In genomic region chr3:98428928-98429525, GRCm38 (mm10) we compare ENCODE assay signal across 11 mouse cellular contexts. TPM values are rescaled to one million over a fixed set of nuclear protein-coding genes. Genes with fewer than 3 reads are reported as not detected.
DNase-seq lines count a peak whose midpoint lies in the region; ATAC-seq and TF ChIP-seq lines count a peak whose summit lies in the region.
"Had no signal": no experiment of that assay in that cellular context is flagged by ENCODE, and none has a peak within 500 bp of the region (broad histone marks: within the 10 kb centered on the region; RNA-seq: fewer than 3 reads in every experiment).

No protein-coding gene starts in this region.

- peak overlapping the region; percentile 98; the same call in 1 of the 2 replicates for H3K4me2 ChIP-seq in limb, embryonic 12.5 days
- H3K4me2 ChIP-seq in hindbrain, embryonic 14.5 days (replicated peaks) = peak overlapping the region; percentile 90
- H3K4me2 ChIP-seq in midbrain, postnatal 0 days (ENCODE audit: low read depth, low read length, poor library complexity, severe bottlenecking) = no peak overlapping the region

- no peak for ATAC-seq in limb, embryonic 12.5 days (ENCODE audit: insufficient number of reproducible peaks, insufficient read depth, low FRiP score, low TSS enrichment, low read depth)
- no peak for ATAC-seq in hindbrain, embryonic 14.5 days (ENCODE audit: low FRiP score)
- ATAC-seq in midbrain, postnatal 0 days (ENCODE audit: low FRiP score) = no peak
- ATAC-seq in erythroid progenitor cell, adult 5-6 weeks (replicated peaks; ENCODE audit: low FRiP score, poor library complexity, severe bottlenecking) = no peak
- ATAC-seq: activated CD4-positive, CD25-positive, alpha-beta regulatory T cell, adult 4 months had no signal

- no peak overlapping the region for H3K9ac ChIP-seq in limb, embryonic 12.5 days (replicated peaks)
- H3K9ac ChIP-seq in hindbrain, embryonic 14.5 days = no peak overlapping the region
- no peak overlapping the region for H3K9ac ChIP-seq in midbrain, postnatal 0 days (replicated peaks; ENCODE audit: low read length, poor library complexity, severe bottlenecking)

- peaks cover 41% of the 10 kb centered on the region for H3K27me3 ChIP-seq in limb, embryonic 12.5 days
- peaks cover 58% of the 10 kb centered on the region for H3K27me3 ChIP-seq in limb, embryonic 10.5 days (ENCODE audit: low read depth, poor library complexity, severe bottlenecking)
- peaks cover 27% of the 10 kb centered on the region; the same call in 1 of the 2 replicates for H3K27me3 ChIP-seq in hindbrain, embryonic 14.5 days (ENCODE audit: control insufficient read depth, insufficient read depth, low read length)
- H3K27me3 ChIP-seq in midbrain, postnatal 0 days (ENCODE audit: insufficient read depth, low read length) = no peaks in the 10 kb centered on the region

- intact Hi-C loops in left cerebral cortex, postnatal 10 days (cut with DNase I) = loop anchor here (5.0 kb wide), 1 partner anchor 47 kb away; the partner anchor contains the start of gene Zfp697

- peaks cover 16% of the 10 kb centered on the region for H3K4me1 ChIP-seq in limb, embryonic 12.5 days (replicated peaks)
- peaks cover 21% of the 10 kb centered on the region for H3K4me1 ChIP-seq in limb, embryonic 10.5 days
- peaks cover 21% of the 10 kb centered on the region; the same call in 1 of the 2 replicates for H3K4me1 ChIP-seq in hindbrain, embryonic 14.5 days (replicated peaks; ENCODE audit: control insufficient read depth, insufficient read depth, low read length)
- peaks cover 7% of the 10 kb centered on the region; the same call in 1 of the 2 replicates for H3K4me1 ChIP-seq in midbrain, postnatal 0 days (ENCODE audit: insufficient read depth, low read length)

- peaks cover 4% of the 10 kb centered on the region; the same call in 1 of the 2 replicates for H3K36me3 ChIP-seq in limb, embryonic 12.5 days
- H3K36me3 ChIP-seq in limb, embryonic 10.5 days = peaks cover 9% of the 10 kb centered on the region
- H3K36me3 ChIP-seq in hindbrain, embryonic 14.5 days (replicated peaks; ENCODE audit: control insufficient read depth, insufficient read depth) = peaks cover 25% of the 10 kb centered on the region
- H3K36me3 ChIP-seq in midbrain, postnatal 0 days (ENCODE audit: insufficient read depth, low read length) = peaks cover 7% of the 10 kb centered on the region; the same call in 1 of the 2 replicates

- 20% methylated on average over 8 of the region's 8 CpGs for WGBS in limb, embryonic 12.5 days
- 21% methylated on average over 8 of the region's 8 CpGs for WGBS in limb, embryonic 10.5 days
- 18% methylated on average over 8 of the region's 8 CpGs for WGBS in hindbrain, embryonic 14.5 days
- WGBS in midbrain, postnatal 0 days = 52% methylated on average over 8 of the region's 8 CpGs

- DNase-seq in embryo, embryonic 10.5 days (ENCODE audit: low spot score) = peak; percentile 22
- no peak for DNase-seq in embryo, embryonic 11 days
- no peak for DNase-seq in limb, embryonic 10.5 days (ENCODE audit: low spot score)
- DNase-seq in hindbrain, embryonic 14.5 days (ENCODE audit: low spot score) = peak; percentile 24
- no peak for DNase-seq in midbrain, postnatal 0 days (ENCODE audit: low spot score)
- no peak for DNase-seq in left cerebral cortex, postnatal 10 days (ENCODE audit: extremely low spot score in 1 of 2, low spot score in 2 of 2)

- no peak overlapping the region for H3K4me3 ChIP-seq in limb, embryonic 12.5 days (replicated peaks)
- no peak overlapping the region for H3K4me3 ChIP-seq in limb, embryonic 10.5 days
- H3K4me3 ChIP-seq in hindbrain, embryonic 14.5 days (replicated peaks; ENCODE audit: low read length) = no peak overlapping the region
- H3K4me3 ChIP-seq in midbrain, postnatal 0 days (ENCODE audit: low read depth, low read length) = peak overlapping the region; percentile 51; the same call in 1 of the 2 replicates

- TF ChIP-seq CTCF in midbrain, postnatal 0 days (IDR thresholded peaks at IDR 0.05) = no peak

- H3K9me3 ChIP-seq in limb, embryonic 12.5 days = no peaks in the 10 kb centered on the region
- no peaks in the 10 kb centered on the region for H3K9me3 ChIP-seq in limb, embryonic 10.5 days (replicated peaks)
- no peaks in the 10 kb centered on the region for H3K9me3 ChIP-seq in hindbrain, embryonic 14.5 days (ENCODE audit: control insufficient read depth, low read length)
- H3K9me3 ChIP-seq in midbrain, postnatal 0 days (ENCODE audit: low read length) = no peaks in the 10 kb centered on the region

- no peak overlapping the region for H3K27ac ChIP-seq in limb, embryonic 12.5 days
- H3K27ac ChIP-seq in limb, embryonic 10.5 days = no peak overlapping the region
- H3K27ac ChIP-seq in hindbrain, embryonic 14.5 days = no peak overlapping the region
- H3K27ac ChIP-seq in midbrain, postnatal 0 days (ENCODE audit: low read depth, low read length) = no peak overlapping the region

RNA-seq across cellular contexts. Expression of gene Gm4450, which starts 27.9 kb away (rescaled TPM):
- 0.13 TPM in 1 of 2 replicates, not detected in the other for polyA plus RNA-seq in limb, embryonic 12.5 days (2016; fragmentation: Nextera tagmentation; extraction: Ambion mirVana)
- not detected in 2 replicates for polyA plus RNA-seq in limb, embryonic 10.5 days (2016; fragmentation: Nextera tagmentation; extraction: Ambion mirVana)
- polyA plus RNA-seq in hindbrain, embryonic 14.5 days (2014; fragmentation: Nextera tagmentation; extraction: Ambion mirVana) = 0.12 TPM in 2 replicates
- not detected in 2 replicates for total RNA-seq in midbrain, postnatal 0 days (2014; rRNA removed)
- not detected in 2 replicates for polyA plus RNA-seq in midbrain, postnatal 0 days (2015; fragmentation: Nextera tagmentation; extraction: Ambion mirVana)
- total RNA-seq in left cerebral cortex, postnatal 10 days (2021) = not detected
- not detected in 2 replicates for total RNA-seq in erythroid progenitor cell, adult 5-6 weeks (2015; ENCODE audit: low replicate concordance)
- total RNA-seq in erythroid progenitor cell, adult 5-6 weeks (2017; ENCODE audit: low replicate concordance) = not detected in 2 replicates
- total RNA-seq: layer of hippocampus, postnatal 25 days; monocyte, adult 5-6 weeks had no signal
- polyA plus RNA-seq: activated CD4-positive, CD25-positive, alpha-beta regulatory T cell, adult 4 months had no signal

RNA-seq across cellular contexts. Expression of gene Zfp697, which starts 46.8 kb away (rescaled TPM):
- polyA plus RNA-seq in limb, embryonic 12.5 days (2016; fragmentation: Nextera tagmentation; extraction: Ambion mirVana) = 8.9 and 9.6 TPM in 2 replicates
- polyA plus RNA-seq in limb, embryonic 10.5 days (2016; fragmentation: Nextera tagmentation; extraction: Ambion mirVana) = 7.8 and 9.4 TPM in 2 replicates
- polyA plus RNA-seq in hindbrain, embryonic 14.5 days (2014; fragmentation: Nextera tagmentation; extraction: Ambion mirVana) = 20.6 and 21.5 TPM in 2 replicates
- total RNA-seq in midbrain, postnatal 0 days (2014; rRNA removed) = 39.5 and 45.9 TPM in 2 replicates
- polyA plus RNA-seq in midbrain, postnatal 0 days (2015; fragmentation: Nextera tagmentation; extraction: Ambion mirVana) = 18.1 and 18.7 TPM in 2 replicates
- 10 to 100 TPM; 39.2 to 42.4 TPM for total RNA-seq in left cerebral cortex, postnatal 10 days (2021)
- not detected in 2 replicates for total RNA-seq in erythroid progenitor cell, adult 5-6 weeks (2015; ENCODE audit: low replicate concordance)
- total RNA-seq in erythroid progenitor cell, adult 5-6 weeks (2017; ENCODE audit: low replicate concordance) = not detected in 2 replicates
- total RNA-seq: monocyte, adult 5-6 weeks had no signal

Comparison
In these comparisons a context has a peak if more than half of its experiments do, and no peak if none do; other contexts are left out.
1. DNase-seq: peak in embryo, embryonic 10.5 days (single experiment) and hindbrain, embryonic 14.5 days (single experiment); none in embryo, embryonic 11 days (single experiment), limb, embryonic 10.5 days (single experiment), midbrain, postnatal 0 days (single experiment) and left cerebral cortex, postnatal 10 days (0 of 2).